Mouse (Mus musculus): ENCODE measurements around the gene Cwc22.

Gene Cwc22

GRCm38 (mm10) chr2:77969956-77970355 is 23.8 kb upstream of the Cwc22 start:
- no peak for DNase-seq (ENCODE audit: low spot score)

GRCm38 (mm10) chr2:77962450-77963193 is 16.4 kb upstream of the Cwc22 start:
- DNase-seq (ENCODE audit: low spot score), result no peak

- DNase-seq (ENCODE audit: low spot score), result no peak
Observed at GRCm38 (mm10) chr2:77961256-77961655, 15.1 kb upstream of the Cwc22 start.

- no peak for DNase-seq (ENCODE audit: low spot score)
Observed at GRCm38 (mm10) chr2:77960711-77961110, 14.5 kb upstream of the Cwc22 start.

GRCm38 (mm10) chr2:77959341-77959740 is 13.2 kb upstream of the Cwc22 start:
- DNase-seq (ENCODE audit: low spot score), result no peak

GRCm38 (mm10) chr2:77951415-77951913 is 5.3 kb upstream of the Cwc22 start:
- no peak for DNase-seq (ENCODE audit: low spot score)

- DNase-seq (ENCODE audit: low spot score), result no peak
Observed at GRCm38 (mm10) chr2:77950111-77950510, 3.9 kb upstream of the Cwc22 start.

GRCm38 (mm10) chr2:77949521-77949920 is 3.3 kb upstream of the Cwc22 start:
- DNase-seq (ENCODE audit: low spot score), result no peak

GRCm38 (mm10) chr2:77948921-77949320 is 2.7 kb upstream of the Cwc22 start:
- no peak for DNase-seq (ENCODE audit: low spot score)

GRCm38 (mm10) chr2:77948126-77948525 is 2.0 kb upstream of the Cwc22 start:
- DNase-seq (ENCODE audit: low spot score), result no peak

GRCm38 (mm10) chr2:77947161-77947870 is 1.1 kb upstream of the Cwc22 start:
- no peak for DNase-seq (ENCODE audit: low spot score)

GRCm38 (mm10) chr2:77944860-77945595 is 1.1 kb downstream of the Cwc22 start:
- DNase-seq (ENCODE audit: low spot score), result no peak

GRCm38 (mm10) chr2:77944281-77944680 is 1.9 kb downstream of the Cwc22 start:
- DNase-seq (ENCODE audit: low spot score), result no peak

- no peak for DNase-seq (ENCODE audit: low spot score)
Observed at GRCm38 (mm10) chr2:77941944-77942343, 4.2 kb downstream of the Cwc22 start.

- DNase-seq (ENCODE audit: low spot score), result no peak
Observed at GRCm38 (mm10) chr2:77938317-77938716, 7.9 kb downstream of the Cwc22 start.

- no peak for DNase-seq (ENCODE audit: low spot score)
Observed at GRCm38 (mm10) chr2:77937818-77938217, 8.4 kb downstream of the Cwc22 start.

- DNase-seq (ENCODE audit: low spot score), result no peak
Observed at GRCm38 (mm10) chr2:77934138-77934537, 12.0 kb downstream of the Cwc22 start.

- peak; percentile 71 for DNase-seq (ENCODE audit: low spot score)
Observed at GRCm38 (mm10) chr2:77933630-77934029, 12.5 kb downstream of the Cwc22 start.

- no peak for DNase-seq (ENCODE audit: low spot score)
Observed at GRCm38 (mm10) chr2:77931958-77932357, 14.2 kb downstream of the Cwc22 start.

GRCm38 (mm10) chr2:77928352-77928751 is 17.8 kb downstream of the Cwc22 start:
- DNase-seq (ENCODE audit: low spot score), result no peak

- DNase-seq (ENCODE audit: low spot score), result no peak
Observed at GRCm38 (mm10) chr2:77926468-77926867, 19.7 kb downstream of the Cwc22 start.

GRCm38 (mm10) chr2:77925997-77926396 is 20.2 kb downstream of the Cwc22 start:
- DNase-seq (ENCODE audit: low spot score), result no peak
